Mouse (Mus musculus) B cell, adult 2 months (primary cell): ENCODE data around the gene Rexo1.
A peak's percentile ranks its signal among the peaks of the same experiment; 100 is the strongest.

Experiments
- DNase-seq, 2 experiments: peaks; one replicate each; pipeline ENCODE4 v3.0.0; 2022

The Rexo1 gene

DNA sequence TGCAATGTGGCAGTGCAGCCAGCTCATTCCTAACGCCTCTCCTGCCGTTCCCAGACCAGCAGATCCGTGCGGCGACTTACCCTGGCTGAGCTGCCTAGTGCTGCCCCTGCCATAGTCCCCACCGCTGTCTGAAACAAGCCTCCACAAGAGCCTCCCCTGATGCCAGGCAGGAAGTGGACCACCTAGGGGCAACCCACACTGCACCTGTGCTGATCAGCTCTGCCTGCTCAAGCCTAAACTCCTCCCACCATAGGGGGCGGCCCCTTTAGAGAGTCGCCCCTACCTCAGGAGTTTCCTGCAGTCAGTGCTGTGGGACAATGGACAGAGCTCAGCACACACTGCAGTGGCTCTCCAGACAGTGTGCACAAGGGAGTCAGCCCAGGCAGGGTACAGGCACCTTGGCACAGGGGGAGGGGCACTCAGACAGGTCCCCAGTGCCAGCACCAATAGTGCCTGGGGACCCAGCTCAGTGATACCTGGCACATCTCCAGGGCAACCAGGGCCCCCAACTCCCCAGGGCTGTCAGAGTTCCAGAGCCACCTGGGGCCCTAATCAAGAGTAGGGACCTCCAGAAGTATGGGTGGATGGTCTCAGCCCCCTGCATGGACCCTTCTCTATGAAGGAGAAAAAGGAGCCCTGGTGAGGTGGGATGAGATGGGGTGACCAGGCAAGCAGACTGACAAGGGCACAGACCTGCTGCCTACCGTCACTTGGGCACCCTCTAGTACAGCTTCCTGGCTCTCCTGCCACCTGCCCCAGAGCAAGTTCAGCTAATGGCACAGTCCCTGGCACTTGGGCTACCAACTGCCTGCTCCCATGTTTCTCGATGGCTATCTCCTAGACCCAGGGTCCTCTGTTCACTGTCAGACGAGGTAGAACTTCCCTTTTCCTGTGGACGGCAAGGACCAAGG, 23.5 kb upstream of the Rexo1 start:
- no peak for DNase-seq

DNA sequence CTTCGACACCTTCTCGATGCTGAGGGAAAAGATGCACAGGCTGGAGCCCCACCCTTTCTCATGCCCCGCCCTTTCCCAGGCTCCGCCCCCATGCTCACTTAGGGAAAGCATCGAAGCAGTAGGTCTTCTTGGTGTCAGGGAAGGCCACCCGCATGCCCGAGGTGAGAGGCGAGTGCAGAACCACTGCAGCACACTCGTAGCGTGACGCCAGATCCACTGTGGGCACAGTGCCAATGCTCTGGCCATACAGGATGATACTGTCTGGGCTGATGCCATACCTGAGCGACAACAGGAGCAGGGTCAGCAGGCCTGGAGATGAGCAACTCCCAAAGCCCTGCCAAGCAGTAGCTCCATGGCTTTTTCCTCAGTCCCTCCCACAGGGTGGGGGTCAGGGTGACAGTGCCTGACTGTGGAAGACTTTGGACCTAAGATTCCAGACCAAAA, 22.7 kb upstream of the Rexo1 start:
- peak; percentile 34 for DNase-seq

DNA sequence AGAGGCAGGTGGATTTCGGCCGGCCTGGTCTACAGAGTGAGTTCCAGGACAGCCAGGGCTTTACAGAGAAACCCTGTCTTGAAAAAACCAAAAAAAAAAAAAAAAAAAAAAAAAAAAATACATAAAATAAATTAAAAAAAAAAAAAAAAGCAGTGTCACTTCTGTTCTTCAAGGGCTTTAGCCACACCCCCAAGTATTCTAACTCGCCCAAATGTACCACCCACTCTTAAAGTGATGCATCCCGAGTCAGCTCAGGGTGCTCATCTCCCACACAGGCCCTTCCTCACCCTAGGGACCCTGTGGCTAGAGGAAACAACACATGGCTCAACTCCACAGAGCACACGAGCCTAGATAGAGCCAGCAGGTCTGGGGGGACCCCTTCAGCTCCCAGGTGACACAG, 21.7 kb upstream of the Rexo1 start:
- no peak for DNase-seq

DNA sequence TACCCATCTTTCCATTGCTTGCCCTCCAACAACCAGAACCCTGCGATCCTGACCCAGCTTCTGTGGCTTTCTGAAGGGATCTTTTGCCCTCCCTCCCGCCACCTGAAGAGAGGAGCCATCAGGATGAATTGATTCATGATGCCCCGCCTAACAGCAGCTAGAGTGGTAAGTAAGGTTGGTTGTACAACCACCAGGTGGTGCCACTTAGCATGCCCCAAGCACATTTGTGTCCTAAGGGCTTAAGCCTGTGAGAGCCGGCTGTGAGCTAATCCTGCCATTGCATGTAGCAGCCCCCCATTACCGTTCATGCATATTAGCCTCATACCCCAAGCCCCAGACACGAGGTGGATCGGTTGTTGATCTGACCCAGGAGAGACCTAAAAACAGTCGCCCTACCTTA, 17.6 kb upstream of the Rexo1 start:
- peak; percentile 81 to 85 for DNase-seq

DNA sequence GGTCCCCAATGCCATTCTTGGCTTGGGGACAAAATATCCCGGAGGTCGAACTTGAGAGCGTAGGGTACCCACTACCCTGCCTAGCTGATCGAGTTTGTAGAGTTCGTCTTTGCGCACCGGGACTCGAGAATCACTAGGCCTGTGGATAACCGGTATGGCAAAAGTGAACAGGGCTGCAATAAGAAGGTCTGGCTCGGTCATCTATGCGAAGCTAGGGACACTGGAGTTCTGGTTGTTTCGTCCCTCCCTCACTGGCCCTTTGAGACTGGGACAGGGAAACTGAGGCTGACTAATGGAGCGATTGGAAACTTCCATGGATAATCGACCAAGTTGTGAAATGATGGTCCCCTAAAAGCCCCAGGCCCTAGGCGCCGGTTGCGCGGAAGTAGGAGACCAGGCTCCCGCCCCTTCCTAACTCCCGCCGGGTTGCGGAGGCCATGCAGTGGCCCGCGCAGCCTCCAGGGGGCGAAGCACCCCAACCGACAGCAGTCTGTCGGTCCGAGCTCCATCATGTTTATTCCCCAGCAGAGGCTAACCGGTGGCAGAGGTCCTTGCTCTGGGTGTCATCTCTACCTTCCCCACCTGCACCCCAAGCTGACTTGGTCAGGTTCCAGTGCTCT, 16.9 kb upstream of the Rexo1 start:
- peak; percentile 91 to 92 for DNase-seq

DNA sequence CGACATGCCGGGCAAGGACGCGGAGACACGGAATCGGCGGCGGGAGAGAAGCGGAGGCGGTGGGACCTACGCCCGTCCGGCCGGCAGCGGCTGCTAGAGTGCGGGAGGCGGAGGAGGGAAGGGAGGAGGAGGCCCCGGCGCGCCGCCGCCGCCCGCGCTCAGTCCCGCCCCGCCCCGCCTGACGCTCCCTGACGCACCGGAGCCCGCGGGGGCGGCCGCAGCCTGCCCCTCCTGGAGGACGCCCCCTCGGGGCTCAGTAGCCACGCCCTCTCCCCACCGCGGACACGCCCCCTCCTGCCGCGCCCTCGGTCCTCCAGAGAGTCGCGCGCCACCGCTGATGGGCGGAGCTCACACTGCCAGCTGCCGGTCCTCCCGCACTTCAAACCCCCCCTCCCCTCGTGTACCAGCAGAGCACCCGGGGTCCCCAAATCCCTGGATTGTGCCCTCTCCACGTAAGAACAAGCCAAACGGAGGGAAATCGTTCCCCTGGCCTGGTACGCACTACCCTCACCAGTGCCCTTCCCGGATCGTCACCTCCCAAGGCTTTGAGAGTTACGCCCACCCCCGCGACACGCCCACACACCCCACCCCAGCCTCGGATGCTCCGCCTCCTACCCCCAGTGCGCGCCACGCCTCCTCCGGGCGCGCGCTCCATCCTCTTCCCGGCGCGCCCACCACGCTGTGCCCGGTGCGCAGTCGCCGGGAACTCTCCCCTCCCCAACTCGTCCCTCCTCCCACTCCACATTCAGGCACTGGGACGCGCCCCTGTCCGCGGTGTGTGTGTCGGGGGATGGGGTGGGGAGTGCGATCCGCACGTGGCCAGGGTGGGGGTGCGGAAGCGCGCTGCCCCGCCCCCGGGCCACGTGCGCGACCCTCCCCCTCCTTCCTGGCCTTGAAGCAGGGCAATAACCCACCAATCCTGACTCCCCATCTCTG, 16.1 kb upstream of the Rexo1 start, which contains the start of gene Klf16:
TSS of gene Klf16 (minus strand) at position 127 of the 936 bp plus-strand sequence.
- peak; percentile 99 to 100 for DNase-seq

DNA sequence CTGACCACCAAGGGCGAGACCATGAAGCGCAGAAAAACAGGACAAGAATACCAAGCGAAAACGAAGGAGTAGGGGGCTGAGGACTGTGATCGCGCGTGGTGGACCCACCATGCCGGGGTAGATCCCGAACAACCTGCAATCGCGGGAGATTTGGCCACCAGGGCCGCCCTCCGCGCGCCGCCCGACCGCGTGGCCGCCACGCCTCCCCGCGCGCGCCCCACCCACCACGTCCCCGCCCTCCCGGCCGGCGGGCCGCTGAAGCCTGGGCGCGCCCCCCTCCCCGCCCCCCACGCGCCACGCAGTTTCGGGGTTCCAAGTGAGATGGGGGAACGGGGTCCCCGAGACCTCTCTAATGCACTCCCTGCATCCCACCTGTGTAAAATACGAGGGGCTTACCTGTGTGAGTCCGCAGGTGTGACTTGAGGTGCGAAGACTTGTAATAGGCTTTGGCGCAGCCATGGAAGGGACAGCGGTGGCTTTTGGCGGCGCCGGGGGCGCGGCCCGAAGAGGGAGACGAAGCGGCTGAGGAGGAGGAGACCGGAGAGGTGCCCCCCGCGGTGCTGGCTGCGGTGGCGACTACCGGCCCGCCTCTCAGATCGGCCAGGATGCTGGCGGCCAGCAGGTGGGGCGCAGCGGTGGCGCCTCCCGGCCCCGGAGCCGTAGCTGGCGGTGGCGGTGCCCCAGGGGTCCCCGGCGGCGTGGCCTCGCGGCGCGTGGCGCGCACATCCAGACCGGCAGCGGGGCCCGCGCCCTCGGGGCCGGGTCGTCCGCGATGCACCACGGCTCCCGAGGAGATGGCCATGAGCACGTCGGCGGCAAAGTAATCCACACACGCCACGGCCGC, 15.2 kb upstream of the Rexo1 start:
- DNase-seq = peak; percentile 77 to 81

DNA sequence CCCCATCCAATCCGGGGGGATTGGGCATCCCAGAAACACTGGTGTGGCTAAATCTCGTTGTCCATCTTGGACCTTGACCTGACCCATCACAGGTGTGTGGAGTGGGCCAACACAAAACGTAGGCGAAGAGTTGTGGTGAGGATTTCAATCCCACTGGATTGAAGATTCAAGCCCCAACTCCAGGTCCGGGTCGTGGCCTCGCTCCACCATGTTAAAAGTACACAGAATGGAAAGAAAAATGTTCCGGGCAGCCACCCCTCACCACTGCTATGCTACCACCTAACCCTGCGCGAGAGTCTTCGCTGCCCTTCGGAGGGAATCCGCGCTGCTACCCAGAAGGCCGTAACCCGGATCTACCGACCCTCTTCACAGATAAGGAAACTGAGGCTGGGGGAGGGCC, 14.6 kb upstream of the Rexo1 start:
- DNase-seq = no peak

DNA sequence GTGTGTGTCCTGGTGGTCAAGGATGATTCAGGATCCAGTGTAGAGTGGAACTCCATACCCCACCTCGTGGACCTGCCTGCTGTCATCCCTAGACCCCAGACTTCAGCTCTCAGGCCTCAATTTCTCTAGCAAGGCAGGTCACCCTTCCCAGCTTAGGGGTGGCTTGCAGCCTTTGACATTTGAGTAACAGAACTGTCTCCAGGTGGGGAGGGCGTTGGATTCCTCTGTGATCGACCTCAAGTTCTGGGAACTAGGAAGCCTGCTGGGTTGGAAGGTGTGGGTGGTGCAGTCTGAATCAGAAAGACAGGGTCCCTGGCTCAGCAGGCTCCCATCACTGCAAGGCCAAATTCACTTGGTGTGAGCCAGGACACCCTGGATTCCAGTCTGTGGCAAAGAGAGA, 13.5 kb upstream of the Rexo1 start:
- no peak for DNase-seq

DNA sequence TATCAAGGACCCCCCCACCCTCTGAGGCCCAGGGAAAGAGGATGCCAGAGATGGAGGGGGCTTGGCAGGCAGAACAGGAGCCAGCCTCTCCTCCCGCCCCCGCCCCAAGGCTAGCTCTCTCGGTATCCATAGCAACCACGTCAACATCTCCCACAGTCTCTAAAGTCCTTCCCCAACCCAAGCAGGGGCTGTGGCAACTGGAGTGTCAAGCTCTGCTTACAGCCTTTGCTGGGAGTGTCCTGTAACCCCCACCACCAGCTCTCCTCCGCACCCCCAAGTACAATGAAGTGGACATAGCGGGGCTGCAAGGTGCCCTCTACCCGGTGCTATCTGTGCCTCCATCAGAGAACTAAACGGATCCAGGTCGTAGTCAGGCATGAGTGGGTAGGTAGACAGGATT, 12.6 kb upstream of the Rexo1 start:
- no peak for DNase-seq

DNA sequence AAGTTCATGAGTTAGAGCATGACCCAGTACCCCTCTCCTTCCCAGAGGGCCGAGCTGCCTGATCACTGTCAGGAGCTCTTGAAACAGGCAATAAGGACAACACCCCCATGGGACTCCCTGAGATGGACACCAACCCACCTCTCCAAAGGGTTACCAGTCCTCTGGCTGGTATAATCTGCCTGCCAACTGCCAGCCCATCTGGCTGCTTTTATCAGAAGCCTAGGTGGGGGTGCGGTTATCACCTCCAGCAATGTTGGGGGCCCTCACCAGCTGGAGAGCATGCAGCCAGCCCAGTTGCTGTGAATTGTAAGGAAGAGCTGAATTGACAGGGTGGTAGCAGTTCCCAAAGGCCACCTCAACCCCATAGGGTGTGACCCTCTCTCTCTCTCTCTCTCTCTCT, 11.1 kb upstream of the Rexo1 start:
- no peak for DNase-seq

DNA sequence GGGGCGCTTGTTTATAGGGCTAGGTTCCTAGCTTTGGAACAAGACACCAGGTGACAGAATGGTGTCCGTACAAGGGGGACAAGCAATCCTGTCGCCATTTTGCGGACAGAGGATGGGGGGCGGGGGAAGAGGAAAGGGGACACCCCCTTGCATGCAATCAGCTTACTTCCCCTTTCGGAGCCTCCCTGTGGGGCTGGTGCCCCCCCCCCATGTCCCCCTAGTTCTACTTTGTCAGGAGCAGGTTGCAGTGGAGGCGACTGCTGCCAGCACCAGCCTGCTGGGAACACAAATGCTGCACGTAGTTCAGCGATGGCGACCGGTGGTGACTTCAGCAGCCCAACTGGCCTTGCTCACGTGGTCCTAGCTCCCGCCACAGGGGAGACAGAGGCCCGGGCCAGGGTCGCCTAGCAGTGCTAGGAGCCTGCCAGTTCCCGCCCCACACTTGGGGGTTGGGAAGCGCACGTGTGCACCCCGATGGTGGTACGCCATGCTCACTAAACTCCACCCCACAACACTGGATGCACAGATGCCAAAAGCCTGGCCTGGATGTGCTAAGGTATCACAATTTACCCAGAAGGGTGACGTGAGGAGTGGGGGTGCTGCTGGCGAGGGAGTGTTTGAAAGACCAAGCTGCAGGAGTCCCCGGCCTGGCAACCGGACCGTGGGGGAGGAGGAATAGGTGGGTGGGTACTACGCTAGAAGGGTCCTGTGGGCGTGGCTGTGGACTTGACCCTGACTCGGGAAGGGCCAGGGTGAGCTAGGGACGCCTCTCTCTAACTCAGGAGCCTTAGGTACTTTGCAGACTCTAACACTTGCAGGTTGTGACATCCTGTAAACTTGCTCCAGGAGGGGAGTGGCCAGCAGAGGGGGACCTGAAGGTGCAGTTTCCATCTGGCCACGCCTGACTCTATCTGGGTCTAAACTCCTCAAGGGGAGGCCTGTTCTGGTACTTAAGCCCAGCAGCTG, 9.8 kb upstream of the Rexo1 start:
- peak; percentile 65 for DNase-seq

DNA sequence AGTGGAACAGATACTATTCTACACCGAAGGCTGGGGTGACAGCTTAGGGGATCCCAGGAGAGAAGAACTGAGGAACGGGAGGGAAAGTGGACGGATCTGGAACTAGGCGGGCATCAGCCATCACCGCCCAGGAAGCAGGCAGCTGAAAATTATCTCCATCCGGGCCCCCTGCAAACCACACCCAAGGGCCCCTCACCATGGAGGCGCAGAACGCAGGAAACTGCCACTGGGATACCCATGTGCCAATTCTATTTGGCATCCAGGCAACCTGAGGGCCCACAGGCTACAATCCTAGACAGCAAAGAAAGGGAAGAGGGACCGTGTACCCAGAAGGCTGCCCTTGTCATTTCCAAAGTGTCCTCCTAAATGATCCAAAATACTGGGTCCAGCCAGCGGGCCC, 9.1 kb upstream of the Rexo1 start:
- DNase-seq = no peak

DNA sequence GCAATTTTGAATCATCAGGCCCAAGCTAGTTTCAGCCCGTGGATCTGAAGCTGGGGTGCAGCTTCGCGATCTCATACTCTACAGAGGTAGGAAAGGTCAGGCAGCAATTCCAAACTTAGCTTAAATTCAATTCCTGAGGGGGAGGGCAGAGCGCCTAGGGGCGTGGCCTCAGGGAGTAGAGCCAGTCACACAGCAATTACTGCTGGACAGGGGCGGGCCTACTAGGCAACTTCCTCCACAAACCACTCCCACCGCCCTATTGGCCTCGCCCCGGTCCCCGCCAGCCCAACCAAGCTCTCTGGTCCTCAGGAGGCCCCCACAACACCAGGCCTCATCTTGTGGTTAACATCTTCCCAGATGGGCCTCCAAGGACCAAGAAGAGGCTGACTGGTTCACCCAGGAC, 8.3 kb upstream of the Rexo1 start:
- peak; percentile 77 to 78 for DNase-seq

DNA sequence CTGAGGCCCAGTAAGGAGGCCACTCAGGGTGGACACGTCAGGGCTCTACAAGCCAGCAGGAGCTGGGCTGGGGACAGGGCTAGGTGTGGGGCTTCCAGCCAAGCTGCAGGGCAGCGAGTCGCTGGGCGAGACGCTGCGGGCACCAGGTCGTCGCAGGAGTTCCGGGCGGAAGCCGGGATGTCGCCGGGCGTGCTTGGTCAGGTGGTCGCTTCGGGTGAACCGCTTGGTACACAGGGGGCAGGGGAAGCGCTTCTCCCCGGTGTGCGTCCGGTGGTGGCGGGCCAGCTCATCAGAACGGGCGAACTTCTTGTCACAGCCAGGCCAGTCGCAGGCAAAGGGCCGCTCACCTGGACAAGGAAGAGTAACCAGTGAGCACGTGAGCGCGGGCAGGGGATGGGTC, 7.5 kb upstream of the Rexo1 start:
- DNase-seq = no peak

DNA sequence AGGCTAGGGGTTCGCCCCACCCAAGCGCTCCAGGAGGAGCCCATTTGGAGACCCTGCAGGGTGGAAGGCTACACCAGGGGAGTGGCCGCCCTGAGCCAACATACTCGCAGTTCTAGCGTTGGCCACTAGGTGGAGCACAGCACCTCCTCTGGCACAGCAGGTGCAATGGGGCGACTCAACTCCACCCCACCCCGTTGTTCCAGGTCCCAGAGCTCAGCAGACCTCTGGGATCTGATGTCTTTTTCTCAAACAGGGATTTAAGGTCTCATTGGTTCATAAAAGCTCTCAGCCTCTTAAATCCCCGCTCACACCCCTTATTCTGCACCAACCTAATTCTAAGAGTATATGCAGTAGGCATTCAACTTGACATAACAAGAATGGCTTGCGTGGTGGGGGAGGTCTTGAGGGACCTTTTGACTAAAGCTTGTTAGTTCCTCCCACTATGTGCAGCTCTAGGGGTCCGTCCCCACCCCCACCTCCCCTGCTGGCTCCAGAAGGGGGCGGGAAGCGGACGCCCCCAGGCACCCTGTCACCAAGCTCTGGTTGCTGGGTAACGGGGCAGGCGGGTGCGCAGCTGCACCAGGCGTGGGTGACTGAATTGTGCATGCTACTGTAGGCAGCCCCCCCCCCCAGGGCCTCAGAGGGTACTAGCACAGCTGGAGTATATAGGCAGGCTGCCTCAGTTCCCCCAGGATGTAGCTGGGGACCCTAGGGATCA, 5.2 kb upstream of the Rexo1 start:
- peak; percentile 92 for DNase-seq

DNA sequence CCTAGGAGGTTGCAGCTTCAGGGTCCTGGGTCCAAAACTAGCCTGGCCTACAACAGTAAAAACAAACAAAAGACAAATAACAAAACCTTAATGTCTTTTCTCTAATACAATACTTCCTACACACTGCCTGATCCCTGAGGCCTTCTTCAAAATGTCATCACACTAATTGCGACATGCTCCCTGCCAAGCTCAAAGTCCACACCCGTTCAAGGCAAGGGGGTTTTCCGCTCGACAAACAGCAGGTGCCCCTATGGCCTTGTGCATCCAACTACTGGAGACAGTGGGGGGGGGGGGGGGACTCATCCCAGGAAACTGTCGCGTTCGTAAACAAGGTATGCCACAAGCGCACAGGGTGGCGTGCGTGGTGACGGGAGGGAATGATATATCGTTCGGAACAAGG, 739 bp downstream of the Rexo1 start:
- DNase-seq = no peak

DNA sequence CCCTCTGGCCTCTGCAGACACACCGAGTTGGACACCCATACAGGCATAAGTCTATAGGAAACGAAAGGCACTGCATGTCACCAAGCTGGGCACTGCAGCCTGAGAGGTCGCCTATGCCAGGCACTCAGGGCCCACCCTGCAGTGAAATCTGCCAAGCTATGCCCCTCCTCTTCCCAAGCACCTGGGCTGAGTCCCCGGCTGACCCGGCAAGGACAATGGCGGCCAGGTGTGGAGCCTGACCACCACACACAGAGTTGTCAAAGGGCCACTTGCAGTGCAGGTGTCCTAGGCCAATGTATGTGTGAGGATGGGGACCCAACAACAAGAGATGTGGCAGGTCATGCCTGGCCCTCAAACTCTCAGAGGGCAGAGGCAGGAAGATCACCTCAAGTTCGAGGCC, 1.9 kb downstream of the Rexo1 start:
- DNase-seq = no peak

DNA sequence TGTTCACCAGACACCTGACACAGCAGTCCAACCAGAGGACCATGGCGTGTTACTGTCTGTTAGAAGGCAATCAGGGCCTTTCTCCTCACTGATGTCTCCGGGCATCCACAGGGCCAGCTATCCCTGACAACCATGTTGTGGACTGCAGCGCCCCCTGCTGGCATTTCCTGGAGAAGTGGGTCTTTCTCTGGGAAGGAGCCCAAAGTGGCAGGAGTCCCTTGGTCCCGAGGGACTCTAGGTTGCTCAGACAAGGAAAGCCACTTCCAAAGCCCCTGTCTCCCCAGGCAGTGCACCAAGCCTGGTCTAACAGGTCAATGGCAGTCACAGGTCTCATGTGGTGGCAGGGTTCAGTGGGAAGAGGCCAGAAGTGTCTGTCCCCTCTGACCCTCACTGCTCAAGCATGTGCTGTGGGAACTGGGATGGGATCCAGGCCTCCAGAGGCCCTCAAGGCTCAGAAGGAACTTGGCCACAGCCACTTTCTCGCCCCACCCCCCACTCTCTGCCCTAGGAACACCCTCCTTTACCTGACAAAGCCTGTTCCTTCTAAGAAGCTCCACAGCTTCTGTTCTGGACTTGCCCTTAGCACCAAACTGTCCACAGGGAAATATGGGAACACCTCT, 3.9 kb downstream of the Rexo1 start:
- DNase-seq = peak; percentile 76 to 77

DNA sequence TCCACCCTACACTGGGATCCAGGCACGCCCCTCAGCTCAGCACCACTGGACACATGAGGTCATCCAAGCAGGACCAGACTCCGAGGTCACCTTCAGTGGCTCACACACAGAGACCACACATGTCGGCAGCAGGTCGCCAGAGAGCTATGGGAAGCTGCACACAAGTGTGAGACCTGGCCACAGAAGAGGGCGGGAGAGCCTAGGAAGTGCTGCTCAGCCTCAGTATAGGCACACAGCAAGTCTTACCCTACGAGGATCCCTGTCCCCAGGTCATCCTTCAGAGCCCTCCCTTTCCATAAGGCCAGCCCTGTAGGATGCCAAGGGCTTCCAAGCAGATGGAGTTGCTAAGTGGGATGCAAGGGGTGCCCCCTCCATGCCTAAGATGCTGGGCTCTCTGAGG, 7.4 kb downstream of the Rexo1 start:
- DNase-seq = no peak
